Mouse (Mus musculus) layer of hippocampus, adult 11-12 months (tissue): ENCODE measurements around the gene Plcl2.
"Not testable (repeated sequence)": the region's sequence is repeated elsewhere in the genome, so short reads cannot be mapped to it uniquely, and the experiment has no call there.

ENCODE experiments used
- DNase-seq: peaks from one replicate; pipeline ENCODE4 v3.0.0; 2022; ENCODE audit warnings: low spot score

Plcl2 gene

DNA sequence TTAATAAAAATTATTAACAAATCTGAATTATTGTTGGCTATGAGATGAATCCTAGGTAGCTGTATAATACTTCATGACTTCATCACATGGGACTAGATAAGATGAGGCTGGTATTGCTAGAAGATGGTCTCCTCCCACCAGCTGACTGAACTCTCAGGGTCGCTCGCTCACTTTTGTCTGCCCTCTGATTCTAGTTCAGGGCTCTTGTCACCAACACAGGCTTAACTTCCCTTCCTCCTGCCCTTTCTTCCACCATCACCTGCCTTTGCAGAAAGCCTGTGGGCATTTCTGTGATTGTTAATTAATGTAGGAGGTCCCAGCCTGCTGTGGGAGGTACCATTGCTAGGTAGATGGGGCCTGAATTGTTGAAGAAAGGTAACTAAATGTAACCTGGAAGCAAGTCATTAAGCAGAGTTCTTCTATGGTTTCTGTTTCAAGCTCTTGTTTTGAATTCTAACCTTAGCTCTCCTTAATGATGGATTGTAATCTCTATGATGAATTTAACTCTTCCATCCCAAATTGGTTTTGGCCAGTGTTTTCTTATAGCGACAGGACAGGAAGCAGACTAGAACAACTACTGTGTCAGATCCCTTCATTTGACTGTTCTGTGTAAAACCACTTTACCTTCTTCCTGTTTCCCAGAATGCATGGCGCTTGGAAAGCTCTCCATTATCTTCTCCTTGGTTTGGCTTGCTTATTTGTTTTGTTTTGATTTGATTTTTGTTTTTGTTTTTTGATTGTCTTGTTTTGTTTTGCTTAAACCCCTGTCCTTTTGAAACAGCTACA is 27.4 kb downstream of the Plcl2 start:
- DNase-seq = no peak

GRCm38 (mm10) chr17:50537786-50538185 is 28.6 kb downstream of the Plcl2 start:
- no peak for DNase-seq

- no peak for DNase-seq
Measured at GRCm38 (mm10) chr17:50544860-50545259, 35.7 kb downstream of the Plcl2 start.

GRCm38 (mm10) chr17:50545274-50545673 is 36.1 kb downstream of the Plcl2 start:
- DNase-seq = no peak

DNA sequence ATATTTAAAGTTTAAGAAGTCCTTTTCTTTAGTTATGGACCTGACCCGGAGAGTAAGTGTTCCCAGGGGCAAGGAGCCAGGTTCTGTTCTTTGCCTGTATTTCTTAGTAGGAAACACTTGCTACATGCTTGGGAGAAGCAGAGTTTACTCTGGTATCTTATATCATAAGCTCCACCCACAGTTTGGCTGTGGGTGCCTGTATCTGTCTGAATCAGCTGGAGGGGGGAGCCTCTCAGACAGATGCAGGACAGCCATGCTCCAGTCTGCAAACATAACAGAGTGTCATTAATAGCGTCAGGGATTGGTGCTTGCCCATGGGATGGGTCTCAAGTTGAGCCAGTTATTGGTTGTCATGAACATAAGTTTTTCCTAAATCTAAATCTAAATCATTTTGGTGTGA is 42.9 kb downstream of the Plcl2 start:
- DNase-seq = no peak

DNA sequence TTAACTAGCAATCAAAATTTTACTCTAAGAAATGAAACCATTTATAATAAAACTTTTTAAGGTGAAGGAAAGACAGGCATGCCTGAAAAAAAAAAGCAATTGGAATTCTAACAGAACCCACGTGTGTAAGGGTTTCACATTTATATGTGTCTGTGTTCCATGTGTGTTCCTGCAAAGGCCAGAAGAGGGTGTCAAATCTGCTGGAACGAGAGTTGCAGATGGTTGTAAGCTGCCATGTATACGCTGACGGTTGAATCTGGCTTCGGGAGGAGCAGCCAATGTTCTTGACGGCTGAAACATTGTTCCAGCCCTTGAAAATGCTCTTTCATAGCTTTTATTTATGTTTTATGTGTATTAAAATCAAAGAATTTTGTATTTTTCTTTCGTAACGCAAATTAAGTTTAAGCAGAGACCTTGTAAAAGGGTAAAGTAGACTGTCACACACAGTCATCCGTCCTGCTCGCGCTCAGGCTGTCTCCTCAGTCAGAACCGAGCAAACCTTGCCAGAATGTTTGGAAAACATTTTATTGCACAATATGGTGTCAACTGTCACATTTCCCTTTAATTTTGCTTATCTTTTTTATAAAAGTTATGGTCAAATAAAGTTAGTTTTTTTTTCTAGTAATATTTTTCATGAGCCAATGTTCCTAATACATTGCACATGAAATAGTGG is 48.5 kb downstream of the Plcl2 start:
- DNase-seq = no peak

DNA sequence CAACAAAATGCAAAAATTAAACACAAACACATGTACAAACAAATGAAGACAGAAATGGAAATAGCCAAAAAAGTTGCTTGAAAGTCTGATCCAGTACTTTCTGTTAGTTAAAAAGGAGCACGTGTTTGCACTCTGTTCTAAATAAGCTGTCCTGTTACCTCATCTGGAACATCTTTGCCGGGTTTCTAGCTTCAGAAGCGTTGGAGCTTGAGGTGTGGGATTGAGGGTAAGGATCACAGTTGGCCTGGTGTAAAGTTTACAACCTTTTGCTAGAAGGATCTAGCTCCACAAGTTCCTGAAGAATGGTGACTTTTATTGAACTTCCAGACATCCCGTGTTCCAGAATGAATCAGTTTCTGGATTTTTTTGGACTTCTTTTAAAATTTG is 49.0 kb downstream of the Plcl2 start:
- no peak for DNase-seq

DNA sequence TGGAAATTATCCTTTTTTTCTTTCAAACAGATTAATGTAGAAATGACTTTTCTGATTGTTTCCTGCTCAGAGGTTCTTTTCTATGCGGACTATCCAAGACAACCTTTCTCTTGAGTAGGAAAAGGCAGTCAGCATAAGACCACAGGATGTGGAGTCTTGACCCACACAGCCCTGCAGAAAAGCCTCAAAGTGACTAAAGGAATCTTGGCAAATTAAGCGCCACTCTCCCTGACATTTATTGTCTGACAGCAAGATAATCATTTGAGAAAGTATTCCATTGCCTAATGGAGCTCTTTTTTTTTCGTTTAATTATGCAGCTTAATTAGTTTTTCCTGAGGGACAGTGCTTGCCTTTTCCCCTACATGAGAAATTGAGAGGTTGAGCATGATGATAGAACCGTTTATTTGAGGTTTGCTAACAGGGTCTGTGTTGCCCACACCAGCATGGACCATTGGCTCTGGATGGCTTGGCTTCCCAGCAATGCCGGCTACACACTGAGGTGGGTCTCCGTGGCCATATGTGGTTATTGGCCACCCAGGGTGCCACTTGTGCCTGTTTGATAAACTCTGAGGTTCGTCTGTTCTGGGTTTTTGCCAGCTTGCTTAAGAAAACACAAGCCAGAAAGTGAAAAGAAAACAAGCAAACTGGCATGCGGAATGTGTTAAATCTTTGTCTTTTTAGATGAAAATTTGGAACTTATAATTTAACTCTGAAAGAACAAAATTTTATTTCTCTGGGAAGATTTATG is 56.3 kb downstream of the Plcl2 start:
- DNase-seq = no peak

- DNase-seq = no peak
Measured at GRCm38 (mm10) chr17:50568846-50569245, 59.6 kb downstream of the Plcl2 start.

DNA sequence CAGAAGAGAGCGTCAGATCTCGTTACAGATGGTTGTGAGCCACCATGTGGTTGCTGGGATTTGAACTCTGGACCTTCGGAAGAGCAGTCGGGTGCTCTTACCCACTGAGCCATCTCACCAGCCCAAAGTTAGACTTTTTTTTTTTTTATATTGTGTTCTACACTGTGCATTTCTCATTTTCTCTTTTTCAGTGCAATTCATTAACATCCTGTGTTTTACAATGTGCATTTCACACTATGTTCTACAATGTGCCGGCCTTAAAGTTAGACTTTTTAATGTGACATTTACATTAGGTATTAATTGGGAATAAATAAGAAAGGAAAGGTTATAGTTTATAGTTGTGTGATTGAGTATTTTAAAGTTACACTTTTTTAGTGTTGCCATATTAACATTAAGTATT is 61.0 kb downstream of the Plcl2 start:
- DNase-seq = not testable (repeated sequence)

DNA sequence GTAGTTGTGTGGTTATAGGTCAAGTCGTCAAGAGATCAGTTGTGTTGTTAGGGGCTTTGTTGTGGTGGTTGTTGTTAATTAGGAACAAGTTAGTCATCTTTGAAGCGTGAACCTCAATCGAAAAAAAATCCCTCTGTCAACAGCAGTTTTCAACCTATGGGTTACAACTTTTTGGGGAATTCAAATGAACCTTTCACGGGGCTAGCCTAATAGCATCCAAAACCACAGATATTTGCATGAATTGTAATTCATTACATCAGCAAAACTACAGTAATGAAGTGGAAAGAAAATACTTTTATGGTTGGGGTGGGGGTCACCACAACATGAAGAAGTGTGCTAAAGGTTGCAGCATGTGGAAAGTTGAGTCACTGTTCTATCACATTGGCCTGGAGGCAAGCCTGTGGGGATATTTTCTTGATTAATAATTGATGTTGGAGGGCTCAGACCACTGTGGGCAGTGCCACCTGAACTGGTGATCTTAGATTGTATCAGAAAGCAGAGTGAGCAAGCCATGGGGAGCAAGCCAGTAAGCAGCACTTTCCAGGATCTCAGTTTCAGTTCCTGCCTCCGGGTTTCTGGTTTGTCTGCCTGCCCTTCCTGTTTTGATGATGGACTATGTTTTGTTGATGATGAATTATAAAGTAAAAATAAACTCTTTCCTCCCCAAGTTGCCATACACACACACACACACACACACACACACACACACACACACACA is 61.6 kb downstream of the Plcl2 start:
- DNase-seq = no peak

DNA sequence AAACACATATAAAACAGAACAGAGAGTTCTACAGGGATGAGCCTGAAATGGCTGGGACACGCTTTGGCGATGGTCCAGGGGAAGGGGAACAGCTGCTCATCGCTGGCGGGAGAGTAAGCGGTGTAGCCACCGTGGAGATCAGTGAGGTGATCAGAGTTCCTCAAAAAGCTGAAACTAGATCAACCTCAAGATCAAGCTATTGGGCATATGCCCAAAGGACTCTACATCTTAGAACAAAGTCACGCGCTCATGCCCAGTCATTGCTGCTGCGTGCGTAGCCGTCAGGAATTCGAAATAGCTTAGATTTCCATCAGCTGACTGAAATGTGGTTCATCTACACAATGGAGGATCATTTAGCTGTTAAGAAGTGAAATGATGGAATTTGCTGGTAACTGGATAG is 65.0 kb downstream of the Plcl2 start:
- DNase-seq = no peak

GRCm38 (mm10) chr17:50580416-50580815 is 71.2 kb downstream of the Plcl2 start:
- no peak for DNase-seq

DNA sequence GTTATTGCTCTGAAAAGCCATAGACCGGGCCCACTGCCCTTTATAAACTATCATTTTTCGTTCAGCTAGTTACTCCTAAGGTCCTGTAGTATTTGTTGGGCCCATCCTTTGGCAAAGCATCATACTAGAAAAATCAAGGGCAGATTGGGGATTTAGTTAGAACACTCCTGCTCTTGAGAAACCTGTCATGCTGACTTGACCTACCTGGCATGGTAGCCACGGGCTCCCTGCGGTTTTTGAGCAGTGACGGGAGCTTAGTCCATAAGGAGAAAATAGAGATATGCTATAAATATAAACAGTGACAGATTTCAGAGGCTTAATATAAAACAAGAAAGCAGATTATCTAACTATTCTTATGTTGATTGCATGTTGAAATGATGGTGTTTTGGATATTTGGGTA is 77.6 kb downstream of the Plcl2 start:
- no peak for DNase-seq

DNA sequence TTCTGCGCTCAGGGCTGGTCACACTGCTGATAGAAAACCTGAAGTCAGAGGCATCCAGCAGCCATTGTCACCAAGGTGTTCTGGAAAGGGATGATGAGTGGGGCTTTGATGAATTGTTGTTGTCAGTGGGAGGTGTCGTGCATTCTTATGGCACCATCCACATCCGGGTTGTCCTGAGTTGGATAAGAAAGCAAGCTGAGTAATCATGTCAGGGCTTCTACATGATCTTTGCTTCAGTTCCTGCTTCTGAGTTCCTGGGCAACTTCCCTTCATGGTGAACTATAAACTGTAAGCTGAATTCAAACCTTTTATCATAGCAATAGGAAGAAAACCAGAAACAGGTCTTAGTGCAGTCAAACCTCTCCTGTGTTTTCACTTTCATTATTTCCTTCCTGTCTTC is 78.7 kb downstream of the Plcl2 start:
- DNase-seq = no peak

DNA sequence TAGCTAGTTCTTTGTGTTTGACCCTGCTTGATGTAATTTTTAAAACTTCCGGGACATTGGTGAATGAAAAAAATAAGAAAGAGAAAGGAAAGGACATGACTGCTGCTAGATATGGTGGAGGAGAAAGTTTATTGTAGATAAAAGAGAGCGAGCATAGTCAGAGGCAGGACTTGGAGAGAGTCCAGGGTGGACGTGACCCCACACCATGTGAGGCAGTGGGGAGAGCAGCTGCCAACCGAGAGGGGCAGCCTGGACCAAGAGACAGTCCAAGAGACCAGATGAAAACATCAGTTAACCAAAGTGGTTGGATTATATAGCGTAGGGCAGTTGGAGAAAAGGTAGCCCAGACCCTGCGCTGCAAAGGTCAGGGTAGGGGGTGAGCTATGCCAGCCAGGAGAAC is 91.0 kb downstream of the Plcl2 start:
- DNase-seq = no peak

GRCm38 (mm10) chr17:50600696-50601095 is 91.5 kb downstream of the Plcl2 start:
- no peak for DNase-seq

GRCm38 (mm10) chr17:50606890-50607289 is 97.7 kb downstream of the Plcl2 start:
- no peak for DNase-seq

DNA sequence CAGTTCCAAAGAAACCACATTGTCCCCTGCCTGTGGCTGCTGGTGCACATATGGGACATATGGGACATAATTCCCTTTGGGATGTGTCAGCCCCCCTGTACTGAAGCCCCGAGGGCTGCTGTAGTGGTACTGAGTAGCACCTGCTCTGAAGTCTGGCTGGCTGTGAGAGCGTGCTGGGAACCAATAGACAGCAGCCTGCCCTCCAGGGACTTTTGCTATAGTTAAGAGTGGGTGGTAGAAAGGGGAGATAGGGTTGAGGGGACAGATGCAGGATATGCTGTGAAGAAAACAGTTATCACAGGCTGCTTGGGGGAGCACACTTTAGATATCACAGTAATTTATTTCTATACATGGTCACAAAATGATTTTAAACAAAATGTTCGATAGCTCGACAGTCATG is 100.7 kb downstream of the Plcl2 start:
- DNase-seq = no peak

GRCm38 (mm10) chr17:50620794-50621537 is 111.8 kb downstream of the Plcl2 start:
- no peak for DNase-seq

GRCm38 (mm10) chr17:50621996-50622395 is 112.8 kb downstream of the Plcl2 start:
- DNase-seq = no peak

GRCm38 (mm10) chr17:50625584-50625983 is 116.4 kb downstream of the Plcl2 start:
- DNase-seq = no peak
